Mouse (Mus musculus): ENCODE data around the gene Lao1. TPM values are rescaled to one million over a fixed set of nuclear protein-coding genes. Genes with fewer than 3 reads are reported as not detected.

Gene Lao1
- polyA plus RNA-seq, 1 experiment from 2014 or later = not detected

DNA sequence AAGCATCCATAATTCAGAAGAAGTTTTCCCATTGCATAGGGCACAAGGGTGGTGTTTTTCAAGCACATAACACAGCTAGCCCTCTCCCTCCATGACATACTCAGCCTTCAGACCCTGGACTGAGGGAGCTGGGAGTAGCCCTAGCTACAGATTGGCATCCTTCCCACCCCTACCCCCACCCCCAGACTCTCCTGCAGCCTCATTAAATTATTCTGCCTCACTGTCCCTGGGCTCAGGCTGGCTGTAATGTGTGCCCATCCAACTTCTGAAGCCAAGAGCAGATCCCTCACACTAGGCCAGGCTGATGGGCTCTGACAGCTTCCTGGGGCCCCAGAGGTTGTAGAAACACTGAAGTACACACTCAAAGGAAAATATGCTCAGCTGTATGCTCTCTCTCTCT lies 53.6 kb downstream of the Lao1 start:
- in situ Hi-C loops (cut with MboI; ENCODE audit: low pct_unique_long_range_greater_than_20kb) = no loop called here
- H3K27me3 ChIP-seq = no peaks in the 10 kb centered on the region
- ATAC-seq (no peak), DNase-seq (ENCODE audit: low read depth, low spot score) (no peak)
- POLR2A ChIA-PET = no interaction called here
- no peak for TF ChIP-seq CTCF (IDR thresholded peaks at IDR 0.05)
- CTCF ChIA-PET = interaction anchor here (1.0 kb wide), 1 partner anchor 151 kb away, joined by 3 read pairs; no protein-coding TSS in a partner anchor

- ChIA-PET POLR2A (no interaction called here), CTCF (interaction anchor here (1.0 kb wide), 1 partner anchor 150 kb away, joined by 3 read pairs; no protein-coding TSS in a partner anchor)
- H3K27me3 ChIP-seq = no peaks in the 10 kb centered on the region
- TF ChIP-seq CTCF (IDR thresholded peaks at IDR 0.05) = no peak
- ATAC-seq (no peak), DNase-seq (ENCODE audit: low read depth, low spot score) (no peak)
- in situ Hi-C loops (cut with MboI; ENCODE audit: low pct_unique_long_range_greater_than_20kb) = no loop called here
Measured at GRCm38 (mm10) chr4:119015557-119015956, 54.2 kb downstream of the Lao1 start.

GRCm38 (mm10) chr4:119017078-119017477 lies 55.7 kb downstream of the Lao1 start:
- DNase-seq (ENCODE audit: low read depth, low spot score) (no peak), ATAC-seq (no peak)
- H3K27me3 ChIP-seq = no peaks in the 10 kb centered on the region
- no peak for TF ChIP-seq CTCF (IDR thresholded peaks at IDR 0.05)
- ChIA-PET CTCF (interaction anchor here (1.2 kb wide), 1 partner anchor 11 kb away, joined by 4 read pairs; no protein-coding TSS in a partner anchor), POLR2A (no interaction called here)
- in situ Hi-C loops (cut with MboI; ENCODE audit: low pct_unique_long_range_greater_than_20kb) = no loop called here

Other genes with a start within 250 kb of the Lao1 start
- gene Olfr1340, start 241.4 kb upstream of the Lao1 start, polyA plus RNA-seq (2021) = not detected
- gene Olfr1339, start 229.4 kb upstream of the Lao1 start, polyA plus RNA-seq (2021) = not detected
- not detected for gene Olfr1338, start 202.8 kb upstream of the Lao1 start, polyA plus RNA-seq (2021)
- not detected for gene Olfr1337, start 179.0 kb upstream of the Lao1 start, polyA plus RNA-seq (2021)
- gene Olfr1335, start 151.6 kb upstream of the Lao1 start, polyA plus RNA-seq (2021) = not detected
- not detected for gene Olfr1333, start 125.3 kb upstream of the Lao1 start, polyA plus RNA-seq (2021)
- gene Olfr1331, start 96.9 kb upstream of the Lao1 start, polyA plus RNA-seq (2021) = not detected
- not detected for gene Olfr1330, start 73.0 kb upstream of the Lao1 start, polyA plus RNA-seq (2021)
- gene Olfr1329, start 44.1 kb upstream of the Lao1 start, polyA plus RNA-seq (2021) = not detected
- gene Olfr1328, start 23.0 kb upstream of the Lao1 start, polyA plus RNA-seq (2021) = not detected
- 59.8 TPM for gene Slc2a1, start 147.1 kb downstream of the Lao1 start, polyA plus RNA-seq (2021)
- 11.6 TPM for gene Zfp691, start 212.6 kb downstream of the Lao1 start, polyA plus RNA-seq (2021)
- gene Ermap, start 228.4 kb downstream of the Lao1 start, polyA plus RNA-seq (2021) = not detected
- gene Svbp, start 233.7 kb downstream of the Lao1 start, polyA plus RNA-seq (2021) = 33.6 TPM

Measured in Patski (cell line).